Mouse (Mus musculus) liver, postnatal 0 days (tissue): Measurements from ENCODE around the gene Ppp1r12a. TPM values are rescaled to one million over a fixed set of nuclear protein-coding genes. Genes with fewer than 3 reads are reported as not detected.

ENCODE experiments used
- ATAC-seq: fragments of 200-750 bp; cut with Nextera tagmentation; 2 replicates; pipeline ENCODE4 v1.8.0; 2017; ENCODE audit warnings: mild to moderate bottlenecking, moderate library complexity
- DNase-seq: peaks from one replicate; pipeline ENCODE4 v3.0.0-alpha.2; 2016
- H3K27ac ChIP-seq: fragments of 300-500 bp; sonication (generic); 2 replicates; pipeline ENCODE4 v1.5.1; 2014; ENCODE audit warnings: antibody characterized with exemption, moderate library complexity, mild to moderate bottlenecking, low read depth
- H3K27me3 ChIP-seq: fragments of 300-500 bp; sonication (generic); 2 replicates; pipeline ENCODE4 v1.6.1; 2014; ENCODE audit warnings: low read length, control low read depth, mixed read lengths; ENCODE audit not compliant: insufficient read depth
- H3K36me3 ChIP-seq: fragments of 300-500 bp; sonication (generic); replicated peaks from 2 replicates; pipeline ENCODE4 v1.6.1; 2014; ENCODE audit warnings: mild to moderate bottlenecking, control low read depth, low read length, moderate library complexity, mixed read lengths; ENCODE audit not compliant: insufficient read depth
- H3K4me1 ChIP-seq: fragments of 300-500 bp; sonication (generic); 2 replicates; pipeline ENCODE4 v1.6.1; 2014; ENCODE audit warnings: antibody characterized with exemption, mild to moderate bottlenecking, control low read depth; ENCODE audit not compliant: insufficient read depth
- H3K4me2 ChIP-seq: fragments of 300-500 bp; sonication (generic); 2 replicates; pipeline ENCODE4 v1.6.1; 2014; ENCODE audit warnings: low read depth, mild to moderate bottlenecking, low read length, moderate library complexity, mixed read lengths
- H3K4me3 ChIP-seq: fragments of 300-500 bp; sonication (generic); 2 replicates; pipeline ENCODE4 v1.5.1; 2014; ENCODE audit warnings: low read depth, low read length
- H3K9ac ChIP-seq: fragments of 300-500 bp; sonication (generic); replicated peaks from 2 replicates; pipeline ENCODE4 v1.6.1; 2014; ENCODE audit warnings: mild to moderate bottlenecking, moderate library complexity
- H3K9me3 ChIP-seq: fragments of 300-500 bp; sonication (generic); 2 replicates; pipeline ENCODE4 v1.6.1; 2016; ENCODE audit warnings: mild to moderate bottlenecking, control low read depth, low read length, mixed read lengths
- CTCF ChIP-seq: sonication (generic); IDR thresholded peaks from 2 replicates; pipeline ENCODE4 v1.5.1; 2016; ENCODE audit warnings: antibody characterized with exemption, low read depth
- EP300 ChIP-seq: IDR thresholded peaks from 2 replicates; pipeline ENCODE4 v1.6.1; 2016; ENCODE audit warnings: antibody characterized with exemption, low read depth, mild to moderate bottlenecking
- WGBS: fragments of 180-500 bp; shearing (Covaris S2); extraction: QIAGEN DNeasy Blood & Tissue Kit; methylation state at CpG from one replicate; pipeline ENCODE4 v1.1.7; 2014; ENCODE audit not compliant: insufficient replicate concordance; 5-methylcytosine and 5-hydroxymethylcytosine counted together
- polyA plus RNA-seq: library from polyadenylated mRNA; unstranded; fragments of >200 nt; fragmentation: Nextera tagmentation; extraction: Ambion mirVana; gene quantifications from 2 replicates; pipeline ENCODE4 v1.2.1, GENCODE M21; 2015

Gene Ppp1r12a
- polyA plus RNA-seq, 1 experiment from 2014 or later, result 25.3 TPM

- ATAC-seq, result no peak
These were observed 148.2 kb downstream of the Ppp1r12a start for GRCm38 (mm10) chr10:108310195-108310594.

GRCm38 (mm10) chr10:108311396-108311795 lies 149.4 kb downstream of the Ppp1r12a start:
- Histone ChIP-seq H3K4me1 (no peaks in the 10 kb centered on the region), H3K27me3 (no peaks in the 10 kb centered on the region), H3K4me2 (no peak overlapping the region), H3K4me3 (no peak overlapping the region), H3K36me3 (no peaks in the 10 kb centered on the region), H3K27ac (no peak overlapping the region), H3K9me3 (no peaks in the 10 kb centered on the region), H3K9ac (no peak overlapping the region)
- ATAC-seq (no peak), DNase-seq (no peak)
- TF ChIP-seq EP300 (no peak), CTCF (no peak)
- WGBS, result 79% methylated on average over 3 of the region's 3 CpGs

More at GRCm38 (mm10) chr10:108310195-108310594, 148.2 kb downstream of the Ppp1r12a start:
- Histone ChIP-seq H3K4me1 (no peaks in the 10 kb centered on the region), H3K27ac (no peak overlapping the region), H3K4me2 (no peak overlapping the region), H3K9me3 (no peaks in the 10 kb centered on the region), H3K27me3 (no peaks in the 10 kb centered on the region), H3K9ac (no peak overlapping the region), H3K36me3 (no peaks in the 10 kb centered on the region), H3K4me3 (no peak overlapping the region)
- DNase-seq, result no peak
- TF ChIP-seq CTCF, result no peak
- no peak for TF ChIP-seq EP300
- 72% methylated on average over 5 of the region's 5 CpGs for WGBS

- ATAC-seq (no peak), DNase-seq (no peak)
- Histone ChIP-seq H3K9me3 (no peaks in the 10 kb centered on the region), H3K27ac (no peak overlapping the region), H3K9ac (no peak overlapping the region), H3K36me3 (no peaks in the 10 kb centered on the region), H3K4me2 (no peak overlapping the region), H3K27me3 (no peaks in the 10 kb centered on the region), H3K4me3 (no peak overlapping the region), H3K4me1 (no peaks in the 10 kb centered on the region)
- TF ChIP-seq EP300 (no peak), CTCF (no peak)
- 70% methylated on average over 6 of the region's 6 CpGs for WGBS
These were observed 151.9 kb downstream of the Ppp1r12a start for GRCm38 (mm10) chr10:108313845-108314244.

- H3K4me1 ChIP-seq, result no peaks in the 10 kb centered on the region
- TF ChIP-seq CTCF, result no peak
- TF ChIP-seq EP300, result no peak
- no peaks in the 10 kb centered on the region for H3K9me3 ChIP-seq
- WGBS, result 79% methylated on average over 8 of the region's 8 CpGs
- no peaks in the 10 kb centered on the region for H3K36me3 ChIP-seq
- H3K27ac ChIP-seq, result no peak overlapping the region
- DNase-seq, result no peak
- no peak overlapping the region for H3K4me3 ChIP-seq
- H3K27me3 ChIP-seq, result no peaks in the 10 kb centered on the region
- no peak overlapping the region for H3K9ac ChIP-seq
- ATAC-seq, result no peak
- no peak overlapping the region for H3K4me2 ChIP-seq
These were observed 152.4 kb downstream of the Ppp1r12a start for GRCm38 (mm10) chr10:108314396-108314795.

GRCm38 (mm10) chr10:108315236-108315635 lies 153.2 kb downstream of the Ppp1r12a start:
- Histone ChIP-seq H3K4me3 (no peak overlapping the region), H3K36me3 (no peaks in the 10 kb centered on the region), H3K27ac (no peak overlapping the region), H3K4me2 (no peak overlapping the region), H3K4me1 (no peaks in the 10 kb centered on the region), H3K9ac (no peak overlapping the region), H3K9me3 (no peaks in the 10 kb centered on the region), H3K27me3 (no peaks in the 10 kb centered on the region)
- TF ChIP-seq CTCF (no peak), EP300 (no peak)
- WGBS, result 89% methylated on average over 7 of the region's 7 CpGs
- ATAC-seq, result no peak
- DNase-seq, result no peak

- Histone ChIP-seq H3K9ac (no peak overlapping the region), H3K27ac (no peak overlapping the region), H3K27me3 (peaks cover 29% of the 10 kb centered on the region), H3K9me3 (no peaks in the 10 kb centered on the region), H3K4me3 (no peak overlapping the region), H3K4me2 (no peak overlapping the region), H3K36me3 (no peaks in the 10 kb centered on the region), H3K4me1 (no peaks in the 10 kb centered on the region)
- 73% methylated on average over 7 of the region's 7 CpGs for WGBS
- TF ChIP-seq EP300, result no peak
- no peak for TF ChIP-seq CTCF
- DNase-seq, result no peak
- no peak for ATAC-seq
These were observed 166.4 kb downstream of the Ppp1r12a start for GRCm38 (mm10) chr10:108328356-108328755.

GRCm38 (mm10) chr10:108328983-108329382 lies 167.0 kb downstream of the Ppp1r12a start:
- Histone ChIP-seq H3K27ac (no peak overlapping the region), H3K4me1 (no peaks in the 10 kb centered on the region), H3K27me3 (peaks cover 31% of the 10 kb centered on the region), H3K4me3 (no peak overlapping the region), H3K9me3 (no peaks in the 10 kb centered on the region), H3K9ac (no peak overlapping the region), H3K36me3 (no peaks in the 10 kb centered on the region), H3K4me2 (no peak overlapping the region)
- no peak for TF ChIP-seq CTCF
- TF ChIP-seq EP300, result no peak
- 82% methylated on average over 12 of the region's 12 CpGs for WGBS
- ATAC-seq, result no peak
- no peak for DNase-seq
